Mouse (Mus musculus) liver, embryonic 14.5 days (tissue): ENCODE results near the gene Cntn1.

Experiments
- CTCF ChIP-seq: IDR thresholded peaks from 2 replicates; pipeline ENCODE4 v1.5.1; 2016; ENCODE audit warnings: antibody characterized with exemption, low read depth, control low read depth
- EP300 ChIP-seq: IDR thresholded peaks from 2 replicates; pipeline ENCODE4 v1.6.1; 2016; ENCODE audit warnings: antibody characterized with exemption, low read depth

- TF ChIP-seq CTCF, result no peak
- no peak for TF ChIP-seq EP300
These were observed 41.1 kb downstream of the Cntn1 start for GRCm38 (mm10) chr15:92092041-92092440.
